Mouse (Mus musculus): ENCODE results near the gene Abtb2.

Gene Abtb2

GRCm38 (mm10) chr2:103615028-103615427 lies 48.9 kb downstream of the Abtb2 start:
- DNase-seq (ENCODE audit: low spot score in 2 of 2) = no peak

GRCm38 (mm10) chr2:103618407-103618806 lies 52.3 kb downstream of the Abtb2 start:
- no peak for DNase-seq (ENCODE audit: low spot score in 2 of 2)

GRCm38 (mm10) chr2:103622950-103623349 lies 56.8 kb downstream of the Abtb2 start:
- DNase-seq (ENCODE audit: low spot score in 2 of 2) = no peak

GRCm38 (mm10) chr2:103625349-103625932 lies 59.3 kb downstream of the Abtb2 start:
- DNase-seq (ENCODE audit: low spot score in 2 of 2) = no peak

- no peak for DNase-seq (ENCODE audit: low spot score in 2 of 2)
Measured at GRCm38 (mm10) chr2:103627101-103627500, 61.0 kb downstream of the Abtb2 start.

- DNase-seq (ENCODE audit: low spot score in 2 of 2) = no peak
Measured at GRCm38 (mm10) chr2:103629956-103630355, 63.8 kb downstream of the Abtb2 start.

GRCm38 (mm10) chr2:103631293-103631717 lies 65.2 kb downstream of the Abtb2 start:
- no peak for DNase-seq (ENCODE audit: low spot score in 2 of 2)

- DNase-seq (ENCODE audit: low spot score in 2 of 2) = no peak
Measured at GRCm38 (mm10) chr2:103632136-103632925, 66.2 kb downstream of the Abtb2 start.

GRCm38 (mm10) chr2:103632926-103633250 lies 66.8 kb downstream of the Abtb2 start:
- DNase-seq (ENCODE audit: low spot score in 2 of 2) = no peak

- no peak for DNase-seq (ENCODE audit: low spot score in 2 of 2)
Measured at GRCm38 (mm10) chr2:103635731-103636487, 69.8 kb downstream of the Abtb2 start.

GRCm38 (mm10) chr2:103637385-103637784 lies 71.3 kb downstream of the Abtb2 start:
- no peak for DNase-seq (ENCODE audit: low spot score in 2 of 2)

GRCm38 (mm10) chr2:103637943-103638342 lies 71.8 kb downstream of the Abtb2 start:
- DNase-seq (ENCODE audit: low spot score in 2 of 2) = no peak

GRCm38 (mm10) chr2:103639701-103640100 lies 73.6 kb downstream of the Abtb2 start:
- DNase-seq (ENCODE audit: low spot score in 2 of 2) = no peak

- no peak for DNase-seq (ENCODE audit: low spot score in 2 of 2)
Measured at GRCm38 (mm10) chr2:103640861-103641260, 74.8 kb downstream of the Abtb2 start.

GRCm38 (mm10) chr2:103643584-103644211 lies 77.6 kb downstream of the Abtb2 start:
- no peak for DNase-seq (ENCODE audit: low spot score in 2 of 2)

GRCm38 (mm10) chr2:103644418-103644817 lies 78.3 kb downstream of the Abtb2 start:
- DNase-seq (ENCODE audit: low spot score in 2 of 2) = no peak

- DNase-seq (ENCODE audit: low spot score in 2 of 2) = no peak
Measured at GRCm38 (mm10) chr2:103650314-103650879, 84.3 kb downstream of the Abtb2 start.

- DNase-seq (ENCODE audit: low spot score in 2 of 2) = no peak
Measured at GRCm38 (mm10) chr2:103652121-103652520, 86.0 kb downstream of the Abtb2 start.

GRCm38 (mm10) chr2:103655037-103655436 lies 88.9 kb downstream of the Abtb2 start:
- no peak for DNase-seq (ENCODE audit: low spot score in 2 of 2)

- DNase-seq (ENCODE audit: low spot score in 2 of 2) = no peak
Measured at GRCm38 (mm10) chr2:103656028-103656427, 89.9 kb downstream of the Abtb2 start.

- DNase-seq (ENCODE audit: low spot score in 2 of 2) = no peak
Measured at GRCm38 (mm10) chr2:103659167-103659566, 93.1 kb downstream of the Abtb2 start.

Measured in frontal cortex, postnatal 10 days (tissue).